Mouse (Mus musculus): Measurements from ENCODE around the gene Asgr1.

DNA sequence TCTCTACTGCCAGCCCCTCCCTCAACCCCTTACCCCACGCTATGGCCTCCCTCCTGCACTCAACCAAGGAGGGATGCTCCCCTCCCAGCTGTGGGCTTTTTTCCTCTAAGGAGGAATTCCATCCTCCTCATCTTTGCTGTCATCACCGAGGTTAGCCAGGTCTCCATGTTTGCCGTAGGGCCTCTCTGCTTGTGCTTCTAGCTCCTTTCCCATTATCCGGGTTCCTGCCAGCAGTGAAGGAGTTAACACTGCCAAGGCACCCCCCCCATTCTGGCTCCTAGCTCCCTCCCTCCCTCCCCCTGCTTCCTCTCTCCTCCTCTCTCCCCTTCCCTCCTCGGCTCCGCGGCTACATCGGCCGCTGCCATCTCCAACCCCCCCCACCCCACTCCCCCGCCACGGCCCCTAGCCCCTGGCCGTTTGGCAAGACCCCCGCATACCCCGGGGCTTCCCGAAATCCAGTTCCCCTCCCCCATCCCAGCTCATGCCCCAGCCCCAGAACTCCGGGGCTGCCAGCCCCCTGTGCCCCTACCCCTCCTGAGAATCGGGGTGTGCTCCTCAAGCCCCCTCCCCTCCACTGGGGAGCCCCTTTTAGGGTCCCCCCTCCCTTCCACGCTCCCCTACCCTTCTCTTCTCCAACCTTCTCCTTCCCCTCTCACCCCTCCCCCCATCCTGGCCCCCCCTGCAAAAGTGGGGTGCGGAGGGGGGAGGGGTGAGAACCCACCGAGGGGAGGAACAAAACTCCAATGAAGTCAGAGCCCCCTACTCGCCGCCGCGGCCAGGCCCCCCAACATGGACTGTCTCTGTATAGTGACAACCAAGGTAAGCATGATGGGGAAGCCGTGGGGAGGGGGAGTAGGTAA lies 35.5 kb upstream of the Asgr1 start:
- TF ChIP-seq CTCF (IDR thresholded peaks at IDR 0.05; ENCODE audit: low read depth): no peak
- TF ChIP-seq EP300 (IDR thresholded peaks at IDR 0.05; ENCODE audit: low read depth): no peak
